Mouse (Mus musculus): Measurements from ENCODE around the gene Cfl1.

Cfl1 gene

GRCm38 (mm10) chr19:5465037-5465436 lies 25.2 kb upstream of the Cfl1 start:
- no peak for ATAC-seq (ENCODE audit: low TSS enrichment)

DNA sequence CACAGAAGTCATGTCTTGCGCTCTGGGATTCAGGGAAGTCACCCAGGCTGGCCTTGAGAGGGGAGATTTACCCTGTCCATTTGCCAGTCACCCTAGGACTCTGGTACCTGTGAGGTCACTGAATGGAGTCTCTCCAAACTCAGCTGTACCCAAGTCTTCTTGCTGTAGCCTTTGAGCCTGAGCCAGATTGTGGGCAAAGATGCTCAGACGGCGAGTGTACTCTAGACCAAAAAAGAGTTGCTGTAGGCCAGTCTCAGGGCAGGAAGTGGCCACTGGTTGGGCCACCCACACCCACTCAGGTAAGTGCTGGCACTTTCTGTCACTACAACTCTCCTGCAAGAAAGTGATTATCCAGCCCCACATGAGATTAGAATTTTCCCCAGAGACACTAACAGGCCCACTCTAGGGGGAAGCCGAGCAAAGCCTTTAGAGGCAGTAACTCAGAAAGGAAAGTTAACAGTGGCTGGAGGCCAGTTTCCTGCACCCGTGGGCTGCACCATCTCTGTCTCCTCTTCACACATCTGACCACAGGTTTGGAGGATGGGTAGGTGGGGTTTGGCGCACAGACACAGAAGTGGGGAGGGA lies 23.2 kb upstream of the Cfl1 start:
- ATAC-seq (ENCODE audit: low TSS enrichment), result no peak

- no peak for ATAC-seq (ENCODE audit: low TSS enrichment)
Measured at GRCm38 (mm10) chr19:5468374-5468773, 21.9 kb upstream of the Cfl1 start, which contains the start of gene Ctsw. Gene Ctsw (minus strand): TSS chr19:5468507.

- ATAC-seq (ENCODE audit: low TSS enrichment), result no peak
Measured at GRCm38 (mm10) chr19:5471846-5472245, 18.4 kb upstream of the Cfl1 start.

DNA sequence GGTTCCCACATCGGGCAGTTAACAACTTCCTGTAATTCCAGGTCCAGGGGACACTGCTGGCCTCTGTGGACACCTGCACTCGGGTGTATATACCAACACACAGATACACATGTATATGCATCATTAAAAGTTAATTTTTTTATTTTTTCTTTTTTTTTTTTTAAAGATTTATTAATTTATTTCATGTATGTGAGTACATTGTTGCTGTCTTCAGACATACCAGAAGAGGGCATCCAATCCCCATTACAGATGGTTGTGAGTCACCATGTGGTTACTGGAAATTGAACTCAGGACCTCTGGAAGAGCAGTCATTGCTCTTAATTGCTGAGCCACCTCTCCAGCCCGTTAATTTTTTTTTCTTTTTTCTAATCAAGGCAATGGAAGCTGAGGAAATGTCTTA lies 17.4 kb upstream of the Cfl1 start:
- no peak for ATAC-seq (ENCODE audit: low TSS enrichment)

DNA sequence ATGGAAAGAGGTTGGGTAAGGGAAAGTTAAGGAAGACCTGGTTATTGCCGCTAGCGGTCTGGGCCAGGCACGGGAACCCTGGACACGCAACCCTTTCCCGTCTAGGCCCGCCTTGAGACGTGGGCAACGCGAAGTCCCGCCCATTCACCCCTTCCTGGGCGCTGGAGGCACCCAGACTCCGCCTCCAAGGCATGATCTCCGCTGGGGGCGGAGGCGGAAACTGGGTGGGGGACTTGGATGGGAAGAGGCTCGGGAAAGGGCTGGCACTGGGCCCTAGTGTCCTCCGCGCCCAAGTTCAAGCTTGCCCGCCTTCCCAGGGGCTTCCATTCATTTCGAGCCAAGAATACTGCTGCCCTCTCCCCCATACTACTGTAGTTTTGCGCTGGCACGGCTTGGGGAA lies 16.5 kb upstream of the Cfl1 start, which contains the start of gene Efemp2:
TSS of gene Efemp2 (plus strand) at position 235 of the 400 bp plus-strand sequence.
- ATAC-seq (ENCODE audit: low TSS enrichment), result no peak

- ATAC-seq (ENCODE audit: low TSS enrichment), result 0 out of 2 replicates have a peak, but pooled peaks have one; percentile 32
Measured at GRCm38 (mm10) chr19:5474281-5475068, 15.8 kb upstream of the Cfl1 start.

GRCm38 (mm10) chr19:5475069-5475714 lies 15.1 kb upstream of the Cfl1 start:
- ATAC-seq (ENCODE audit: low TSS enrichment), result no peak

- ATAC-seq (ENCODE audit: low TSS enrichment), result 0 out of 2 replicates have a peak, but pooled peaks have one; percentile 33
Measured at GRCm38 (mm10) chr19:5477004-5477667, 13.1 kb upstream of the Cfl1 start.

- ATAC-seq (ENCODE audit: low TSS enrichment), result 0 out of 2 replicates have a peak, but pooled peaks have one; percentile 18
Measured at GRCm38 (mm10) chr19:5477668-5478300, 12.5 kb upstream of the Cfl1 start.

DNA sequence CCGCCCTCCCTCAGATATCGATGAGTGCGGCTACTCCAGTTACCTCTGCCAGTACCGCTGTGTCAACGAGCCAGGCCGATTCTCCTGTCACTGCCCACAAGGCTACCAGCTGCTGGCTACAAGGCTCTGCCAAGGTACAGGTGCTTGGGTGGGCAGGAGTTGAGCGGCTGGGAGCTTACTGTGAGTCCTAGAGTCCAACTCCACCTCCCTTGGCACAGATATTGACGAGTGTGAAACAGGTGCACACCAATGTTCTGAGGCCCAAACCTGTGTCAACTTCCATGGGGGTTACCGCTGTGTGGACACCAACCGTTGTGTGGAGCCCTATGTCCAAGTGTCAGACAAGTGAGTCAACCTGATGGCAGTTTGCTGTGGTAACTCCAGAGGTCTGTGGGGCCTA lies 10.2 kb upstream of the Cfl1 start:
- ATAC-seq (ENCODE audit: low TSS enrichment), result no peak

GRCm38 (mm10) chr19:5481398-5481797 lies 8.9 kb upstream of the Cfl1 start:
- ATAC-seq (ENCODE audit: low TSS enrichment), result no peak

DNA sequence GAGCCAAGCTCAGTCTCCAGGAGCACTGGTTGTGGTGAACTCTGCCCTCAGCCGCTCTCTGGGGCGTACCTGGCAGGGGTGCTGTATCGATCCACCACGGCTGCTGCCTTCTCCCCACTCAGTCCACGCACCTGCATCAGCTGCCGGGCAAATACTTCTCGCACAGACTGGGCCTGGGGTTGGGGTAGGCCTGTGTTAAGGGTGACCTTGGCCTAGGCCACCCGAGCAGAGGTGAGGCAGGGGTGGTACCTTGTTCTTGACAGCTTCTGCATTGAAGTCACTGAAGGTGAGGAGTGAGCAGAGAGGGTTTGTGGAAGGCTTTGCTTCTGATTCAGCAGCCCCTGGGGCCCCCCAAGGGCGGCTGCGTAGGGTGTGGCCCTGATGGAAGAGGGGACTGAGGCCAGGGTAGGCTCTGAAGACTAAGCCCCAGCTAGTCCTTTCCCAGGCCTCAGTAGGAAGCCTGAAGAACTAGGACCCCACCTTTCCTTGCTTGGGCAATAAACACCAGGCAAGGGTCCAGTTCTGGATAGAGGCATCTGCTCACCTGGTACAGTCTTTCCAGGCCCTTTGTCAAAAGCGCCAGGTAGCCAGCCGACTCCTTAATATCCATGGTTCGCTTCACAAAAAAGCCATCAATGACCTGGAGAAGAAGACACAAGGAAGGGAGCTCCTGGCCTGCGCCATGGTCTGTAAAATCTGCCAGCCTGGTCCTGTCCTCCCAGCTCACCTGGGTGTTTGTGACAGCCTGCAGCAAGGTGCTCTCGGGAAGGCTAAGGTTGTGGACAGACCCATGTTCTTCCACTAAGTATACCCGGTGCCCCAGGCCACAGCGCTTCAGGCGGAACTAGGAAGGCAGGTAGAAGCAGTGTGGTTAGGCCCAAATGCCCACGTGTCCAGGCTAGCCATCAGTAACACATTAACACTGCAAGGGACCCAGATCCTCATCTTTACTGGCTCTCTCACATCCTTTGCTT lies 6.6 kb upstream of the Cfl1 start:
- no peak for ATAC-seq (ENCODE audit: low TSS enrichment)

- no peak for ATAC-seq (ENCODE audit: low TSS enrichment)
Measured at GRCm38 (mm10) chr19:5484496-5484895, 5.8 kb upstream of the Cfl1 start.

- ATAC-seq (ENCODE audit: low TSS enrichment), result no peak
Measured at GRCm38 (mm10) chr19:5485371-5485770, 4.9 kb upstream of the Cfl1 start.

DNA sequence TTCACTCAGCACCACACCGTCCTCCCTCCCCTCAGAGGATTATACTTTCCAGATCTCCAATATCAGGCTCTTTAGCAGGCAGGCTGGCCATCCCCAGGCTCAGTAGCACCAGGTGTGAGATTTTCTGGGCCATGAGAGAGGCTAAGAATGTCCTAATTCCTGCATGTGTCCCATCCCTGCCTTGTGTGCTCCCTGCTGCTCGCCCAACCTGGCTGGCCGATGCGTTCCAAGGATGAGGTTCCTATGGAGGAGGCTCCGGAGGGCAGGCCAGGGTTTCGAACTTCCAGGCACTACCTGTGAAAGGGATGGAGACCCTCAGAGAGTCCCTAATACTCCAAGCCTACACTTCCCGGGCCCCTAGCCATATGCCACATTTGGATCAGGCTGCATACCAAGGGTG lies 4.4 kb upstream of the Cfl1 start:
- no peak for ATAC-seq (ENCODE audit: low TSS enrichment)

GRCm38 (mm10) chr19:5486286-5486685 lies 4.0 kb upstream of the Cfl1 start:
- ATAC-seq (ENCODE audit: low TSS enrichment), result no peak

DNA sequence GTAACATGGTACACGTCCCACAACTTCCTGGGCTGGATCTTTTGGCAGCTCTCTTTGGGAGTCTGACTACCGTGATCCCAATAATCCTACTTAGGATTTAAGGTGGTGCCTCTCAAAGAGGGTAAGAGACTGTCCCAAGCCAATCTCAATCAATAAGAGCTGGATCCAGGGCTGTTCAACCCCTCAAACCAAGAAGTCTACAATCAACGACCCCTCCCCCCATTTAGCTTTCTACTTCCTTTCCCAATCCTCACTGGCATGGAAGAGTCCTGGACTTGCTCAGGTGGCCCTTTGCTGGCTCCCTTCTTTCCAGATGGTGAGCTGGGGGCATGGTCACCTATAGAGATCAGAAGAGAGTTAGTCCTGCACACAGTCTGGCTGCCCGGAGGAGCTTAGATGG lies 3.5 kb upstream of the Cfl1 start:
- ATAC-seq (ENCODE audit: low TSS enrichment), result no peak

GRCm38 (mm10) chr19:5487768-5488550 lies 2.3 kb upstream of the Cfl1 start, which contains the start of gene Mus81:
Gene Mus81 (minus strand): TSS chr19:5488402.
- peak; percentile 25 for ATAC-seq (ENCODE audit: low TSS enrichment)

Data from frontal cortex, adult (tissue).